Mouse (Mus musculus) hindbrain, embryonic 10.5 days (tissue): ENCODE measurements at regions not wholly inside any gene's neighbourhood (a gene's known extent, or its start where the extent isn't known, plus 50 kb on each side); places are given as distances from the start of the nearest gene placed in this dataset.

Experiments
- DNase-seq: peaks from one replicate; pipeline ENCODE4 v3.0.0-alpha.2; 2017; ENCODE audit warnings: low spot score
- H3K27ac ChIP-seq: fragments of 300-500 bp; sonication (generic); 2 replicates; pipeline ENCODE4 v1.5.1; 2016; ENCODE audit warnings: mild to moderate bottlenecking, moderate library complexity
- H3K27me3 ChIP-seq: fragments of 300-500 bp; sonication (generic); 2 replicates; pipeline ENCODE4 v1.6.1; 2016; ENCODE audit warnings: mild to moderate bottlenecking; ENCODE audit not compliant: poor library complexity, insufficient read depth, severe bottlenecking
- H3K36me3 ChIP-seq: fragments of 300-500 bp; sonication (generic); 2 replicates; pipeline ENCODE4 v1.6.1; 2016; ENCODE audit warnings: mild to moderate bottlenecking, moderate library complexity
- H3K4me1 ChIP-seq: fragments of 300-500 bp; sonication (generic); replicated peaks from 2 replicates; pipeline ENCODE4 v1.6.1; 2016; ENCODE audit warnings: mild to moderate bottlenecking
- H3K4me3 ChIP-seq: fragments of 300-500 bp; sonication (generic); 2 replicates; pipeline ENCODE4 v1.5.1; 2016; ENCODE audit warnings: mild to moderate bottlenecking, moderate library complexity
- H3K9me3 ChIP-seq: fragments of 300-500 bp; sonication (generic); 2 replicates; pipeline ENCODE4 v1.6.1; 2016; ENCODE audit warnings: mild to moderate bottlenecking, moderate library complexity
- WGBS: fragments of 180-500 bp; shearing (Covaris S2); methylation state at CpG from one replicate; pipeline ENCODE4 v1.1.7; 2016; 5-methylcytosine and 5-hydroxymethylcytosine counted together

DNA sequence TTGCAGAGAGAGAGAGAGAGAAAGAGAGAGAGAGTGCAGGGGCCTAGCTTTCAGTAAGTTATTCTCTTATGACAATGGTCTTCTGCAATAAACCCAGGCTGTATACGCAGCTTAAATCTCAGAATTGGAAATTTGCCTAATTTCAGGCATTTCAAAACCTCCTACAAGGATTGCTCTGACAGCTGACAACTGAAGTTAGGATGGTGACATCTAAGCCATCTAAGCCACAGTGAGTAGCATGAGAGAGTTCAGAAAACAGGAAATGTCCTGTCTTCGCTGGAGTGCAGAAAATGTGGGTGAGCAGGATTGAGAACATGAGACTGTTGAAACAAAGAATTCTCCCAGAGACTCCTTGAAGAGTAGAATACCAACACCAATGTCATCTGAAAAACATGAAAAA is 56.8 kb downstream of the Fam110c start:
- Histone ChIP-seq H3K36me3 (no peaks in the 10 kb centered on the region), H3K4me1 (no peaks in the 10 kb centered on the region), H3K9me3 (no peaks in the 10 kb centered on the region), H3K27ac (no peak overlapping the region), H3K27me3 (no peaks in the 10 kb centered on the region), H3K4me3 (no peak overlapping the region)
- no peak for DNase-seq
- 86% methylated on average over 2 of the region's 2 CpGs for WGBS

DNA sequence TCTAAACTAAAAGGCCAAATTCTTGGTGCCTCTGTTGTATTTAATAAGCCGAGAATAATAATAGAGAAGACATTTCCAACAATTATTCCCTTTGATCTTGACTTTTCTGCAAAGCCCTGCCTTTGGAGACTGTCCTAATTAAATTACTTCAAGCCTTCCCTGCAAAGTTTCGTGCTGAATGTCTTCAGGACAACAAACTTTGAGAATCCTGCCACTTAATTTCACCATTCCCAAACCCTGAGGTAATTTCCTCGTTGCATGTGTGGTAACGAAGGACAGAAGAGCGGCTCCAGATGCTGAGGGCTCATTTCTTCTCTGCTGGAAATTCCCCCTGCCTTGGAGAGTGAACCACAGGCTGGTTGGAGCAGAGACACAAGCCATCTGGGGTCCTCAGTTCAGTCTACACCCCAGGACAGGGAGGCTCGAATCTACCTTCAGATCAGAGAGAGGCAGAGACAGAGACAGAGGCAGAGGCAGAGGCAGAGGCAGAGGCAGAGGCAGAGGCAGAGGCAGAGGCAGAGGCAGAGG is 60.9 kb downstream of the Fam110c start:
- H3K27ac ChIP-seq = no peak overlapping the region
- no peak overlapping the region for H3K4me3 ChIP-seq
- no peaks in the 10 kb centered on the region for H3K4me1 ChIP-seq
- H3K27me3 ChIP-seq = no peaks in the 10 kb centered on the region
- WGBS = 84% methylated on average over 6 of the region's 6 CpGs
- H3K36me3 ChIP-seq = no peaks in the 10 kb centered on the region
- no peaks in the 10 kb centered on the region for H3K9me3 ChIP-seq
- DNase-seq = no peak

DNA sequence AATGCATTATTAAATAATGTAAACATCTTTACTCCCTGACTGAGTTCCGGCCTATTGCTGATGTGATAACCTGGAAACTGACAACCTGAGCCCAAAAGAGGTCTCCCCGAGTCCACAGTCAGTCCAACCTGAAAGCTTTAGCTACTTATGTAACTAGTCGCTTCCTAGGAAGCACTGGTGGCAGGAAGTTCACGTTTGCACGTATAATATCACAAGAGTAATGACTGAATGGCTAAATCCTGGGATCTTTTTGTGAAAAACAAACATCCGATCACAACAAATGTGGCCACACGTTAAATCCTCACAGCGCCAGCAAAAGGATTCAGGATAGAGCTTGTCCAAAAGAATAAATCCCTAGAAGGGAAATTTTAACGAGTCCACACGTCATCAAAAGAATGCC is 62.7 kb downstream of the Fam110c start:
- no peaks in the 10 kb centered on the region for H3K36me3 ChIP-seq
- no peak overlapping the region for H3K27ac ChIP-seq
- H3K4me1 ChIP-seq = no peaks in the 10 kb centered on the region
- H3K27me3 ChIP-seq = no peaks in the 10 kb centered on the region
- no peak overlapping the region for H3K4me3 ChIP-seq
- DNase-seq = no peak
- H3K9me3 ChIP-seq = no peaks in the 10 kb centered on the region
- 85% methylated on average over 10 of the region's 10 CpGs for WGBS

DNA sequence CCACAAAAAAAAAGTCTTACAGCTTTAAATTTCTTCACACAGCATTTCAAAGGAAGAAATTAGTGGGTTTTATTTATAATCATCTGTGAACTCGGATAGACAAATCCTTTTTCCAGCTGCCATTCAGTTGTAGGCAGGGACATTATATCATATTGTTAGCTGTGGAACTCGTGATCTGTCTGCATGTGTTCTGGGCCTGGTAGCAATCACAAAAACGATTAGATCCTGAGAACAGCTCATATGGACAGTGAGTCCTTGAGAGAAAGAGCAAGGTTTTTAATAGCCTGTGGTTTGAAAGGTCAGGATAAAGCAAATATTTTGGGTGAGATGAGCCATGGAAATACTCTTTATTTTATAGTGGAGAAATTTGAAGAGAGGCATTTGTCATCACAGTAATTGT is 63.2 kb downstream of the Fam110c start:
- H3K27ac ChIP-seq = no peak overlapping the region
- WGBS = 76% methylated on average over 3 of the region's 3 CpGs
- H3K9me3 ChIP-seq = no peaks in the 10 kb centered on the region
- no peak overlapping the region for H3K4me3 ChIP-seq
- no peak for DNase-seq
- no peaks in the 10 kb centered on the region for H3K4me1 ChIP-seq
- H3K27me3 ChIP-seq = no peaks in the 10 kb centered on the region
- H3K36me3 ChIP-seq = no peaks in the 10 kb centered on the region

DNA sequence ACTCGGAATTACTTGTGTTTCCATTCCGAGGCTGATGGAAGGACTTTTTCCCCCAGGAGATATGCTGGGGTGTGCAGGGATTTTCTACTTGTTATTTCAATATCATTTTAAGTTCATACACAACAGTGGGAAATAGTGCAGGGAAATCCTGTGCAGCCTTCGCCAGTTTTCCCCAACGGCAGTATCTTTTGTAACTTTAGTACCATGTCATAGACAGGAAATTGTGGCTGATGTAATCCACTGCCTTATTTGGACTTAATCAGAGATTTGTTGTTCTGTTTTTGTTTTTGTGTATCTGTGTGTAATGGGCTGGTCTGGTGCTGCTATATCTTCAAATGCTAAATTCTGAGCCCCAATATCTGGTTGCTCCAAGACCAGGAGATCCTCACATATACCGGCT is 63.8 kb downstream of the Fam110c start:
- Histone ChIP-seq H3K27ac (no peak overlapping the region), H3K36me3 (no peaks in the 10 kb centered on the region), H3K9me3 (no peaks in the 10 kb centered on the region), H3K4me1 (no peaks in the 10 kb centered on the region), H3K27me3 (no peaks in the 10 kb centered on the region), H3K4me3 (no peak overlapping the region)
- no peak for DNase-seq
- 74% methylated on average over 5 of the region's 5 CpGs for WGBS

DNA sequence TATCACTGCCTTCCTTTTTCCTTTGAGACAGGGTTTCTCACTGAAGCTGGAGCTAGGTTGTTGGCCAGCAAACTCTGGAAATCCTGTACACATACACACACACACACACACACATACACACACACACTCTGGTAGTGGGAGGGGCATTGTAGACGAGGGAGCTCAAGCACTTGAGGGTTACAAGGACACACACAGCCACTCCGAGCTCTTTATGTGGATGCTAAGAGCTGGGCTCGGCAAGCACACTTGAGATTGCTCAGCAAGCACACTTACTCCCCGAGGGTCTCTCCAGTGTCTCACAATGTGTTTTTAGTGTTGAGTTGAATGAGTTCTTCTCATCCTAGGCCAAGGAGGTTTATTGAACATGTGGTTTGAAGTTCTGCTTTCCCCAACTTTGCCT is 66.2 kb downstream of the Fam110c start:
- WGBS = 82% methylated on average over 4 of the region's 4 CpGs
- H3K4me1 ChIP-seq = no peaks in the 10 kb centered on the region
- no peak for DNase-seq

DNA sequence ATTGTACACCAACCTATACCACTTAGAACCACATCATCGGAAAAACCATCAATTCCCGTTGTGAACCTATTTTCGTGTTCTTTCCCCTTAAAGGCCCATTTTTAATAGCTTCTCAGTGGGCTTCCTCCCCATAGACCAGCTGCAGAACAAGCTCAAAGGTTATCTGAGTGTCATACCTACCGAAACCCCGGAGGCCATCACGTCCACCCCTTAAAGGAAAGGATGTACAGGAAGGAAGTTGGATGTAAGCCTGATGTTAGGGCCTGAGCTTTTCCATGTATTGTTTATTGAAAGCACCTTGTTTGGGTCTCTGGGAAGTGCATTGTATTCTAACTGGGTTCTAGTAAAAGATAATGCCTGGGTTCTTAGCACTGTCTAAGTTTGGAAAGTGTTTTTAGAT is 69.6 kb downstream of the Fam110c start:
- H3K4me3 ChIP-seq = no peak overlapping the region
- DNase-seq = no peak
- H3K4me1 ChIP-seq = 0 out of 2 replicates have a peak, but pooled peaks cover 1% of the 10 kb centered on the region
- H3K27me3 ChIP-seq = no peaks in the 10 kb centered on the region
- H3K9me3 ChIP-seq = no peaks in the 10 kb centered on the region
- H3K27ac ChIP-seq = no peak overlapping the region
- WGBS = 88% methylated on average over 6 of the region's 6 CpGs
- no peaks in the 10 kb centered on the region for H3K36me3 ChIP-seq

More for the DNA sequence above, 66.2 kb downstream of the Fam110c start:
- H3K27me3 ChIP-seq = no peaks in the 10 kb centered on the region
- H3K36me3 ChIP-seq = no peaks in the 10 kb centered on the region
- no peaks in the 10 kb centered on the region for H3K9me3 ChIP-seq
- H3K27ac ChIP-seq = no peak overlapping the region
- H3K4me3 ChIP-seq = no peak overlapping the region

DNA sequence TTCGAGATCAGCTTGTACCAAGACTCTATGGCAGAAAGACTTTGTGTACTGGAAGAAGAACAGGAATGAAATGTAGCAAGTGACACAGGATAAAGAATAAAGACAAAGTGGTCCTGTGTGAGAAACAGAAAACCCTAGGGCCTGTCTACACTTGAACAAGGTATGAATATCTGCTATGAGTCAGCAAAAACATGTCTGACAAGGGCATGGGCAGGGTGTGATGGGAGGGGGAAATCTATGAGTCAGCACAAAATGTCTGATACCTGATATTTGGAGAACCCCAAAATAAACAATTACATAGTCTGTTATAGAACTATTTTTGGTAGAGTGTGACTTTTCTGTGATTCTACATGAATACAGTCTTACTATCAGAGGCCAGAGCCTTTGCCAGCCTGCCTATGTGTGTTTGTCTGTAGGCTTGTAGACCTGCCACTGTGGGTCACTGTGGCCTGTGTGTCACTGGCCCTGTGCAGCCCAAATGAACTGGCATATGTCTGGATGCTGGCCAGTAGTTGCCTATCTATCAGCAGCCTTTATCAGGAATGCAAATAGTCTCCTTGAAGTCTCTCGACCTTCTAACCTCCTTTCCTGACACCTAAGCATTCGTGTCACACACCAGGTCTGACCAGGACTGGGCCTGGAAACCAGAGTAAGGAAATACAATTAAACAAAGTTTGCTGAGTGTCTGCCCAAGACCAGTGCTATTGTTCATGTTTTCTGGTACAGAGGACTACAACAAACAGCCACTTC is 71.5 kb downstream of the Fam110c start:
- H3K4me1 ChIP-seq = peaks cover 14% of the 10 kb centered on the region; the same call in 1 of the 2 replicates
- no peaks in the 10 kb centered on the region for H3K9me3 ChIP-seq
- DNase-seq = no peak
- H3K36me3 ChIP-seq = no peaks in the 10 kb centered on the region
- no peaks in the 10 kb centered on the region for H3K27me3 ChIP-seq
- WGBS = 72% methylated on average over 3 of the region's 3 CpGs
- H3K27ac ChIP-seq = no peak overlapping the region
- H3K4me3 ChIP-seq = no peak overlapping the region

DNA sequence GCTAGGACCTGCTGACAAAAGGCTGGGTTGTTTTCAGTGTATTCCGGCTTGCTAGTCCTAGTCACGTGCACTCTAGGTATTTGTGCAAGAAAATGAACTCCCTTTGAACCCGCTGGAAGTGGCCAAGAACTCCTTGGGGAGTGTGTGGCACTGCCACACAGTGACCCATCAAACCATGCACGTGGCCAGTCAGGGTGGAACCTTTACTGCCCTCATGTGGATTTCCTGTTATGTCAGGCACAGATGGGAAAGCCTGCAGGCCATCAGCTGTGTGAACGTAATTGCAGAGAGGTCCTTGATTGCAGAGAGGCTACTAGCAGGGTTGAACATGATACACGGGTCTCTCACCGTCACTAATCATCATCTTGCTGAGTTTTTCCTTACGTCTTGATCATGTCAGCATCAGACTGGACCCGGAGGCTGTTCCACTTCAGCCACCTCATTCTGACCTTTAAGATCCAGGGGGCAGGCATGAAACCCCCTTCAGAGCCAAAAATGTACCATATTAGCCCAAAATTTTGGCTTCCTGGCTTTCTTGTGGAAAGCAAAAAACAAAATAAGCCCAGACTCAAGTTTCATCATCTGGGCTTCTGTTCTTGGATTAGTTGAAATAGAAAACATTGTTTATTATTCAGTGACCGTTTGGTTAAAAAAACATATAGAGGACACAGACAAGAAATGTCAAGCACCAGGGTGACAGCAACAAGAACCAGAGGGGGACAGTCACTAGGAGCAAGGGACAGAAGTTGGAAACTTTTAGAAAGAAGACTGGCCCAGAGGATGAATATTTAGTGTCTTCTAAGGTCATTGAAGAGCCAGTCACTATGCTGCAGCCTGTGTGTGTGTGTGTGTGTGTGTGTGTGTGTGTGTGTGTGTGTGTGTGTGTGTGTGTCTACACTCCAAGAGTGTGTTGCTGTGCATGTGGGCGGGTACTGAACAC is 75.0 kb downstream of the Fam110c start:
- no peaks in the 10 kb centered on the region for H3K9me3 ChIP-seq
- H3K4me3 ChIP-seq = no peak overlapping the region
- H3K36me3 ChIP-seq = no peaks in the 10 kb centered on the region
- no peaks in the 10 kb centered on the region for H3K27me3 ChIP-seq
- H3K4me1 ChIP-seq = peaks cover 14% of the 10 kb centered on the region; the same call in 1 of the 2 replicates
- no peak for DNase-seq
- 69% methylated on average over 11 of the region's 11 CpGs for WGBS
- H3K27ac ChIP-seq = no peak overlapping the region

DNA sequence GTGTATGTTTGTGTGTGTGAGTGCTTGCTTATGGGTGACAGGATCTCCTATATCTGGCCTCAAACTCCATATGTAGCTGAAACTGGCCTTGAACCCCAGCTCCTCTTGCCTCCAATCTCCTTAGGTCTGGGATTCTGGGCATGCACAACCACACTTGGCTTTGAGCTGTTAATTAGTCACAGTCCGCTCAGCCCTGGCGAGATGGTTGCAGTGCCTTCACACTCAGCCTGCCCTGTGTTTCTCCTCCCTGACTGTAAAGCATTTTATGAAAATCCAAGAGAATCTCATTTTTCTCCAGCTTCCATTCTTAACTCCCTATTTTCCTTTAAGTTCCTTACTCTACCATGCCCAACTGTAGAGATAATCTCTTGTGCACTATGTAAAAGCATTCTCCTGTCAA is 80.1 kb downstream of the Fam110c start:
- 83% methylated on average over 2 of the region's 2 CpGs for WGBS
- H3K9me3 ChIP-seq = no peaks in the 10 kb centered on the region
- no peak overlapping the region for H3K27ac ChIP-seq
- no peaks in the 10 kb centered on the region for H3K36me3 ChIP-seq
- H3K4me3 ChIP-seq = no peak overlapping the region
- DNase-seq = no peak
- peaks cover 8% of the 10 kb centered on the region; the same call in 1 of the 2 replicates for H3K4me1 ChIP-seq
- H3K27me3 ChIP-seq = no peaks in the 10 kb centered on the region

DNA sequence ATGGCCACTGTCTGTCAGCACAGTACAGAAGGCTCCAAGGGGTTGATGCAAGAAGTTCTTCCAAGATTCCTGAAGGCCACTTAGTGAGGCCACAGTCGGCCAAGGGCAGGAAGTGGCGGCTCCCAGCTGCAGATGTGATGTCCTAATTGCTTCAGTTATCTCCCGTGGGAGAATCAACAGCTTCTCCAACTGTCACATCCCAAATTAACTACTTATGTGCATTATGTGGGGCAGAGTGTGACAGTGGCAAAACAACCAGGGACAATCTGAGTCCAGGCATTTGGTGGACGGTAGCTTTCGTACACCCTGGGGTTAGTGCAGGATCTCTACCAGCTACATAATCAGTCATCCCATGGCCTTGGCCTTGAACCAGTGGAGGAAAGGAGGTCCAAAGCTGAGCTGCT is 80.9 kb downstream of the Fam110c start:
- Histone ChIP-seq H3K36me3 (no peaks in the 10 kb centered on the region), H3K9me3 (no peaks in the 10 kb centered on the region), H3K27me3 (no peaks in the 10 kb centered on the region), H3K4me3 (no peak overlapping the region), H3K27ac (no peak overlapping the region), H3K4me1 (0 out of 2 replicates have a peak, but pooled peaks cover 2% of the 10 kb centered on the region)
- no peak for DNase-seq
- WGBS = 71% methylated on average over 5 of the region's 5 CpGs

DNA sequence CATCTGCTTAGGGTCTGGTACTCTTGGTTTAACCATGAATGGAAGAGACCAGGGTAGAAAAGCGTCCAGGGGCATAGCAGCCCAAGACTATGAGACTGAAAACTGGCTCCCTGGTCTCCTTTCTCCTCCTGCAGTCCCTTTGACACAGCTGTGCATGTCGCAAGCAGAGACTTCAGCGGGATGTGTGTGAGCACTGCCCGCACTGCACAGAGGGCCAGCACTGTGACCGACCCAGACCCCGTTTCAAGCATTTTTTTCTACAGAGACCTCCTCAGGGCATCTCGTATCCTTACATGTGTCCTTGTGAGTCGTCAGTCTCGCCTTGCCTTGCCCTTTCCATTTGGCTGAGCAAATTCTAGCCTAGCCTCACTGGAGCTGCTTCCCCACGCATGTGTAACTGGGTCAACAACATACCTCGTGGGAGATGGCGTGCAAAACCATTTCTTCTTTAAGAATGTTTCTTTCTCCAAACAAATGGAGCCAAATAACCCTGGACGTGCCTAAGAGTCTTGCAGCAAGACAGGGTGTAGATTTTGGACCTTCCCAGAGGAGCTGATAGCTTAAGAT is 82.6 kb downstream of the Fam110c start:
- H3K9me3 ChIP-seq = no peaks in the 10 kb centered on the region
- H3K4me1 ChIP-seq = no peaks in the 10 kb centered on the region
- H3K27me3 ChIP-seq = no peaks in the 10 kb centered on the region
- WGBS = 75% methylated on average over 13 of the region's 13 CpGs
- no peaks in the 10 kb centered on the region for H3K36me3 ChIP-seq
- DNase-seq = no peak
- H3K27ac ChIP-seq = no peak overlapping the region
- H3K4me3 ChIP-seq = no peak overlapping the region

DNA sequence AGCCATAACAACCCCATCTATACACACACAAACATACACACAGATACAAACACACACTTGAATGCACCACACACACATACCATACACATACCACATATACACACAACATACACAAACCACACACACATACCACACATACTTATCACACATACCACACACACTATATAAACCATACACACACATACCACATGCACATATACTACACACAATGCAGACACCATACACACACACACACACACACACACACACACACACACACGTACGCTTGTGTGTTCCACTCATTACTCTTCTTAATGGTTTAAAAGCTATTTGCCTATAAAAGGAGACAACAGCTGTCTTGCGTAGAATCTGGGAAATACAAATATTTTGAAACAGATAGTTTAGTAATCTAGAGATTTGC is 83.1 kb upstream of the Gm6993 start:
- 94% methylated on average over 3 of the region's 3 CpGs for WGBS
- Histone ChIP-seq H3K36me3 (no peaks in the 10 kb centered on the region), H3K27me3 (no peaks in the 10 kb centered on the region), H3K4me3 (no peak overlapping the region), H3K9me3 (no peaks in the 10 kb centered on the region), H3K27ac (no peak overlapping the region), H3K4me1 (no peaks in the 10 kb centered on the region)
- DNase-seq = no peak
